Mouse (Mus musculus) liver, adult 10 weeks (tissue): ENCODE measurements around the gene Gm14410. TPM values are rescaled to one million over a fixed set of nuclear protein-coding genes. Genes with fewer than 3 reads are reported as not detected.

ENCODE experiments used
- polyA plus RNA-seq: library from polyadenylated mRNA; stranded (reverse); fragments of 350-450 nt; fragmentation: Illumina TruSeq; extraction: RNeasy Lipid Tissue Mini Kit (QIAGEN cat#74804); gene quantifications from one replicate; pipeline ENCODE4 v1.2.3, GENCODE M21; 2014; ENCODE audit warnings: low read depth, low replicate concordance

Gene Gm14410
- polyA plus RNA-seq = 22.5 TPM

DNA sequence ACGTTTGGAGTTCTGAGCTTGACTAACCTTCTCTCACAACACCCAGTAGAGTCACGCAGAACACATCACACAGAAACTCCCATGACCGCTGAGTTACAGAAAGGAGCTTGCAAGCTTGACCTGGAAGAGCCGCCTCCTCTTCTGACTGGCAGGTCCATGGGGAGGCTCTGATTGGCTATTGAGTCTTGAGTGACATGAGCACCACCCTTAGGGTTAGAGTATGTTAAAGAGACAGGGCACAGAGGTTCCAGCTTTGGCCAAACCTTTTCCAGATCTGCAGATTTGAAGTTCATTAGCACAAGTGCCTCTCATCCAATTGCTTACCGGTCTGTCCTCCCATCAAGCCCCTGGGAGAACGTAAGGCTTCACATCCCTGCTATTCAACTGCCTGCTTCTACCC lies at the start of gene Gm14410:
Gene Gm14410 (minus strand): TSS at position 81 of the 400 bp plus-strand sequence.

Other genes starting within 250 kb of the Gm14410 start
- 7.6 TPM for gene Gm14419, start 205.5 kb downstream of the Gm14410 start, polyA plus RNA-seq
- gene Gm14401, start 132.1 kb downstream of the Gm14410 start, polyA plus RNA-seq = not detected
- not detected for gene Gm14409, start 60.6 kb upstream of the Gm14410 start, polyA plus RNA-seq
- 0.40 TPM for gene Gm14412, start 117.9 kb upstream of the Gm14410 start, polyA plus RNA-seq
- 12.4 TPM for gene Gm14418, start 191.9 kb upstream of the Gm14410 start, polyA plus RNA-seq